Mouse (Mus musculus) MEL (cell line): ENCODE measurements at regions not wholly inside any gene's neighbourhood (a gene's known extent, or its start where the extent isn't known, plus 50 kb on each side); places are given as distances from the start of the nearest gene placed in this dataset.

Source experiments
- DNase-seq: peaks from one replicate; pipeline ENCODE4 v3.0.0; 2011; ENCODE audit warnings: low read depth, low spot score
- H3K27ac ChIP-seq: 2 replicates; pipeline ENCODE4 v1.5.1; 2012; ENCODE audit warnings: low read depth, mild to moderate bottlenecking, control low read depth, low read length, moderate library complexity; ENCODE audit not compliant: control insufficient read depth
- H3K27me3 ChIP-seq, 2 experiments: fragments of 150-350 bp in 1 of 2; sonication (generic) in 1 of 2; 2 replicates each; pipeline ENCODE4 v1.6.1; 2012; ENCODE audit warnings: low read length in 2 of 2, mild to moderate bottlenecking in 2 of 2, improper control_type of control experiment in 1 of 2, moderate library complexity in 1 of 2; ENCODE audit not compliant: insufficient read depth in 2 of 2, control insufficient read depth in 1 of 2
- H3K36me3 ChIP-seq, 2 experiments: 2 replicates each; pipeline ENCODE4 v1.6.1; 2012 to 2014; ENCODE audit warnings: low read length in 2 of 2, improper control_type of control experiment in 1 of 2, inconsistent platforms in 1 of 2, mild to moderate bottlenecking in 1 of 2; ENCODE audit not compliant: insufficient read depth in 2 of 2, control insufficient read depth in 1 of 2
- H3K4me1 ChIP-seq, 2 experiments: fragments of 150-350 bp in 1 of 2; sonication (generic) in 1 of 2; 2 replicates each; pipeline ENCODE4 v1.6.1; 2012; ENCODE audit warnings: low read length in 2 of 2, improper control_type of control experiment in 1 of 2, mild to moderate bottlenecking in 1 of 2; ENCODE audit not compliant: insufficient read depth in 2 of 2, control insufficient read depth in 1 of 2
- H3K4me3 ChIP-seq, 2 experiments: fragments of 150-350 bp in 1 of 2; sonication (generic) in 1 of 2; 2 replicates each; pipeline ENCODE4 v1.5.1; 2012; ENCODE audit warnings: low read depth in 2 of 2, low read length in 2 of 2, mild to moderate bottlenecking in 2 of 2, moderate library complexity in 2 of 2, control low read depth in 1 of 2, improper control_type of control experiment in 1 of 2; ENCODE audit not compliant: control insufficient read depth in 1 of 2, insufficient read depth in 1 of 2
- H3K79me2 ChIP-seq: 2 replicates; pipeline ENCODE4 v1.6.1; 2012; ENCODE audit warnings: mild to moderate bottlenecking, low read length, moderate library complexity; ENCODE audit not compliant: control insufficient read depth, poor library complexity, insufficient read depth
- H3K9ac ChIP-seq: 2 replicates; pipeline ENCODE4 v1.6.1; 2012; ENCODE audit warnings: low read depth, mild to moderate bottlenecking, control low read depth, low read length, moderate library complexity; ENCODE audit not compliant: control insufficient read depth, poor library complexity, severe bottlenecking
- H3K9me3 ChIP-seq: fragments of 150-350 bp; sonication (generic); replicated peaks from 2 replicates; pipeline ENCODE4 v1.6.1; 2012; ENCODE audit warnings: mild to moderate bottlenecking, low read length, improper control_type of control experiment, moderate library complexity; ENCODE audit not compliant: insufficient read depth
- BHLHE40 ChIP-seq: IDR thresholded peaks from 2 replicates; pipeline ENCODE4 v1.6.1; 2012; ENCODE audit warnings: low read depth, mild to moderate bottlenecking, inconsistent platforms, low read length, improper control_type of control experiment, borderline replicate concordance
- CHD1 ChIP-seq: IDR thresholded peaks from 2 replicates; pipeline ENCODE4 v1.6.1; 2012; ENCODE audit warnings: low read depth, mild to moderate bottlenecking, inconsistent platforms, low read length, improper control_type of control experiment
- E2F4 ChIP-seq: IDR thresholded peaks from 2 replicates; pipeline ENCODE4 v1.6.1; 2011; ENCODE audit warnings: low read depth, low read length, improper control_type of control experiment, borderline replicate concordance
- ELF1 ChIP-seq: IDR thresholded peaks from 2 replicates; pipeline ENCODE4 v1.6.1; 2014; ENCODE audit warnings: low read depth, mild to moderate bottlenecking, inconsistent platforms, low read length, improper control_type of control experiment, moderate library complexity
- EP300 ChIP-seq, 2 experiments: IDR thresholded peaks; 2 replicates each; pipeline ENCODE4 v1.6.1; 2011; ENCODE audit warnings: improper control_type of control experiment in 2 of 2, low read length in 2 of 2, low read depth in 1 of 2, mild to moderate bottlenecking in 1 of 2
- GATA1 ChIP-seq: IDR thresholded peaks from 2 replicates; pipeline ENCODE4 v1.6.1; 2011; ENCODE audit warnings: low read depth, low read length, improper control_type of control experiment
- MAFK ChIP-seq: IDR thresholded peaks from 2 replicates; pipeline ENCODE4 v1.6.1; 2011; ENCODE audit warnings: low read depth, mild to moderate bottlenecking, low read length, improper control_type of control experiment, borderline replicate concordance
- MAX ChIP-seq: IDR thresholded peaks from 2 replicates; pipeline ENCODE4 v1.6.1; 2011; ENCODE audit warnings: low read length, improper control_type of control experiment
- MXI1 ChIP-seq: IDR thresholded peaks from 2 replicates; pipeline ENCODE4 v1.6.1; 2011; ENCODE audit warnings: mild to moderate bottlenecking, low read depth, low read length, improper control_type of control experiment
- RAD21 ChIP-seq: IDR thresholded peaks from 2 replicates; pipeline ENCODE4 v1.6.1; 2011; ENCODE audit warnings: mild to moderate bottlenecking, low read depth, low read length, improper control_type of control experiment
- SIN3A ChIP-seq: IDR thresholded peaks from 2 replicates; pipeline ENCODE4 v1.6.1; 2012; ENCODE audit warnings: low read length, improper control_type of control experiment, inconsistent platforms
- TAL1 ChIP-seq: IDR thresholded peaks from 2 replicates; pipeline ENCODE4 v1.6.1; 2012; ENCODE audit warnings: mild to moderate bottlenecking, inconsistent platforms, low read length, moderate library complexity, mixed read lengths
- TBP ChIP-seq: IDR thresholded peaks from 2 replicates; pipeline ENCODE4 v1.8.0; 2011; ENCODE audit warnings: low read depth, low read length, improper control_type of control experiment
- TCF12 ChIP-seq: IDR thresholded peaks from 2 replicates; pipeline ENCODE4 v1.6.1; 2014; ENCODE audit warnings: low read depth, mild to moderate bottlenecking, inconsistent platforms, low read length, improper control_type of control experiment, moderate library complexity
- UBTF ChIP-seq: IDR thresholded peaks from 2 replicates; pipeline ENCODE4 v1.6.1; 2012; ENCODE audit warnings: low read depth, mild to moderate bottlenecking, inconsistent platforms, low read length, improper control_type of control experiment, moderate library complexity, borderline replicate concordance; ENCODE audit not compliant: insufficient read depth
- ZKSCAN1 ChIP-seq: IDR thresholded peaks from 2 replicates; pipeline ENCODE4 v1.6.1; 2012; ENCODE audit warnings: low read depth, mild to moderate bottlenecking, inconsistent platforms, low read length, improper control_type of control experiment, moderate library complexity
- ZNF384 ChIP-seq: IDR thresholded peaks from 2 replicates; pipeline ENCODE4 v1.6.1; 2012; ENCODE audit warnings: low read depth, mild to moderate bottlenecking, inconsistent platforms, low read length, improper control_type of control experiment

DNA sequence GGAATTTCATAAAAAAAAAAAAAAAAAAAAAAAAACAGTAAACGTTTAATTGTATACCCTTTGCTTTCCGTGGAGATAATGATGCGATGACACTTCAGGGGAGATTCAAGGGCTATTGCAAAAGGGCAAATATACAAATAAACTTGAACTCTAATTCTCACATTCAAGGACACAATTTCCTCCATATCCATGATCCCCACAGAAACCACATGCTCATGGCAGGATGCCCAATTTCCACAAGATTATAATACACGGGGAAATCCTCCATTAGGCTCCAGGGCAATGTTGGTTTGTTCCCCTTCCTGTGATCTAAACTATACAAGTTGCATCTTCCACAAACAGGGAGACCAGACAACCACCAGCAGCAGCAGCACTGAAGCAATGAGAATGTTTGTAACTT lies 781.4 kb downstream of the Nr2f2 start:
- Histone ChIP-seq H3K27me3 (no peaks in the 10 kb centered on the region), H3K36me3 (no peaks in the 10 kb centered on the region), H3K4me3 (no peak overlapping the region), H3K79me2 (no peaks in the 10 kb centered on the region), H3K9me3 (no peaks in the 10 kb centered on the region), H3K27ac (no peak overlapping the region), H3K9ac (no peak overlapping the region), H3K4me1 (no peaks in the 10 kb centered on the region)
- DNase-seq: no peak
- TF ChIP-seq ZKSCAN1 (no peak), MAX (no peak), SIN3A (no peak), ELF1 (no peak), MAFK (no peak), TBP (no peak), RAD21 (no peak), GATA1 (no peak), BHLHE40 (no peak), CHD1 (no peak), MXI1 (no peak), TCF12 (no peak), ZNF384 (no peak), E2F4 (no peak), EP300 (IDR thresholded peaks at IDR 0.05; ENCODE audit: low read depth in 1 of 2, low read length in 2 of 2) (no peak)

DNA sequence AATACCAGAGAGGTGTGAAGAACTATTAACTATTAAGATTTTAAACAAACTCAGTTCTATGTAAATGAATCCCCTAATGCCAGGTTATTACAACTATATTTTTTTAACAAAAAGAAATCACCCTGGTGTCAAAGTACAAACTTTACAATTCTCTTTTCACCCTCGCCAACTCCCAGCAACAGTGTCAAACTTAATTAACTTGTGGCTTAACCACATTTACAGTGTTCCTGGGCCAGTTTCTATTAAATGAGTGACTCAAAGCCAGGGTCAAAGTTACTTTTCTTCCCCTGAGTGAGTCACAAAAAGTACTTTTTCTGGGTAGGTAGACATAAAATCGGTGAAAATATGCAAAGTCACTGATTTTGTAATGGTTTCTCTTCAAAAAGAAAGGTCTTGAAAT lies 782.0 kb downstream of the Nr2f2 start:
- no peak overlapping the region for H3K9ac ChIP-seq
- no peak overlapping the region for H3K27ac ChIP-seq
- H3K9me3 ChIP-seq: no peaks in the 10 kb centered on the region
- no peaks in the 10 kb centered on the region for H3K79me2 ChIP-seq
- H3K27me3 ChIP-seq: no peaks in the 10 kb centered on the region
- no peaks in the 10 kb centered on the region for H3K36me3 ChIP-seq
- H3K4me3 ChIP-seq: no peak overlapping the region
- DNase-seq: no peak
- H3K4me1 ChIP-seq: no peaks in the 10 kb centered on the region
- no peak for TF ChIP-seq MAFK
- no peak for TF ChIP-seq E2F4

DNA sequence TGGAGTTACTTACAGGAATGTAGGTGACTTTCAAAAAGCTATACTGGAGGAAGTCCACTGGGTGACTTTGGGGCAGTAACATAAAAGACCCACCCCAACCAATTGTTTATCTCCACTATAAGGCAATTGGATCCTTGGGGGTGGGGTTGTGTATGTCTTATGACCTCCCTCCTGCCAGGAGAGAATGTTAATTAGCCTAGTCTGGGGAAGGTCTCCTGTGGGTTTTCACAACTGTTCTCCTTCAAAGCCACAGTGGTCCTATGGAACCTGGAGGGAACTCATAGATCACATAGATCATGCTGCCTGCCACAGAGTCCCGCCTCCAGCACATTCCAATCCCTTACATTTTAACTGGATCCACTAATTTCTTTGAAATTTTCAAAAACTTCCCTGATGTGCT lies 782.6 kb downstream of the Nr2f2 start:
- Histone ChIP-seq H3K27me3 (no peaks in the 10 kb centered on the region), H3K4me3 (no peak overlapping the region), H3K9ac (no peak overlapping the region), H3K79me2 (no peaks in the 10 kb centered on the region), H3K9me3 (no peaks in the 10 kb centered on the region), H3K36me3 (no peaks in the 10 kb centered on the region), H3K27ac (no peak overlapping the region), H3K4me1 (no peaks in the 10 kb centered on the region)
- no peak for DNase-seq
- TF ChIP-seq UBTF: no peak
- TF ChIP-seq CHD1: no peak
- TF ChIP-seq TAL1: no peak
- TF ChIP-seq MAFK: no peak
